Mouse (Mus musculus): ENCODE results near the gene Tvp23a. TPM values are rescaled to one million over a fixed set of nuclear protein-coding genes. Genes with fewer than 3 reads are reported as not detected.
A peak's percentile ranks its signal among the peaks of the same experiment; 100 is the strongest.

The Tvp23a gene
- polyA plus RNA-seq, 1 experiment from 2014 or later = 60.3 TPM

GRCm38 (mm10) chr16:10385261-10385660 is 61.9 kb downstream of the Tvp23a start:
- no peak overlapping the region for H3K27ac ChIP-seq (ENCODE audit: low read length)
- H3K27me3 ChIP-seq (replicated peaks; ENCODE audit: control insufficient read depth, insufficient read depth, low read length) = no peaks in the 10 kb centered on the region
- H3K4me2 ChIP-seq (ENCODE audit: low read length) = no peak overlapping the region
- no peaks in the 10 kb centered on the region for H3K9me3 ChIP-seq (ENCODE audit: control insufficient read depth, low read length)
- H3K4me1 ChIP-seq (replicated peaks; ENCODE audit: control insufficient read depth, insufficient read depth, low read length) = no peaks in the 10 kb centered on the region
- no peak overlapping the region for H3K9ac ChIP-seq (replicated peaks; ENCODE audit: low read depth, low read length)
- 73% methylated on average over 12 of the region's 12 CpGs for WGBS
- no peaks in the 10 kb centered on the region for H3K36me3 ChIP-seq (ENCODE audit: control insufficient read depth, insufficient read depth)
- ATAC-seq = no peak
- H3K4me3 ChIP-seq (replicated peaks; ENCODE audit: low read length) = no peak overlapping the region

- ATAC-seq = no peak
- H3K4me3 ChIP-seq (replicated peaks; ENCODE audit: low read length) = no peak overlapping the region
- no peaks in the 10 kb centered on the region for H3K27me3 ChIP-seq (replicated peaks; ENCODE audit: control insufficient read depth, insufficient read depth, low read length)
- no peaks in the 10 kb centered on the region for H3K36me3 ChIP-seq (ENCODE audit: control insufficient read depth, insufficient read depth)
- H3K9ac ChIP-seq (replicated peaks; ENCODE audit: low read depth, low read length) = no peak overlapping the region
- no peak overlapping the region for H3K4me2 ChIP-seq (ENCODE audit: low read length)
- 63% methylated on average over 3 of the region's 3 CpGs for WGBS
- H3K27ac ChIP-seq (ENCODE audit: low read length) = no peak overlapping the region
- no peaks in the 10 kb centered on the region for H3K9me3 ChIP-seq (ENCODE audit: control insufficient read depth, low read length)
- no peaks in the 10 kb centered on the region for H3K4me1 ChIP-seq (replicated peaks; ENCODE audit: control insufficient read depth, insufficient read depth, low read length)
These were observed 62.6 kb downstream of the Tvp23a start for GRCm38 (mm10) chr16:10384544-10384943.

- Histone ChIP-seq H3K27me3 (replicated peaks; ENCODE audit: control insufficient read depth, insufficient read depth, low read length) (no peaks in the 10 kb centered on the region), H3K9ac (replicated peaks; ENCODE audit: low read depth, low read length) (no peak overlapping the region), H3K27ac (ENCODE audit: low read length) (no peak overlapping the region), H3K36me3 (ENCODE audit: control insufficient read depth, insufficient read depth) (no peaks in the 10 kb centered on the region), H3K4me1 (replicated peaks; ENCODE audit: control insufficient read depth, insufficient read depth, low read length) (no peaks in the 10 kb centered on the region), H3K9me3 (ENCODE audit: control insufficient read depth, low read length) (no peaks in the 10 kb centered on the region), H3K4me2 (ENCODE audit: low read length) (0 out of 2 replicates have a peak overlapping the region, but pooled peaks have one; percentile 9), H3K4me3 (replicated peaks; ENCODE audit: low read length) (no peak overlapping the region)
- WGBS = 28% methylated on average over 8 of the region's 8 CpGs
- ATAC-seq = no peak
These were observed 63.1 kb downstream of the Tvp23a start for GRCm38 (mm10) chr16:10384060-10384497.

GRCm38 (mm10) chr16:10379531-10379930 is 67.6 kb downstream of the Tvp23a start:
- 0 out of 2 replicates have a peak, but pooled peaks have one; percentile 36 for ATAC-seq
- WGBS = 64% methylated on average over 2 of the region's 2 CpGs

GRCm38 (mm10) chr16:10377286-10377685 is 69.9 kb downstream of the Tvp23a start:
- peaks cover 8% of the 10 kb centered on the region for H3K4me1 ChIP-seq (replicated peaks; ENCODE audit: control insufficient read depth, insufficient read depth, low read length)
- no peaks in the 10 kb centered on the region for H3K9me3 ChIP-seq (ENCODE audit: control insufficient read depth, low read length)
- no peaks in the 10 kb centered on the region for H3K27me3 ChIP-seq (replicated peaks; ENCODE audit: control insufficient read depth, insufficient read depth, low read length)
- no peak for ATAC-seq
- no peak overlapping the region for H3K9ac ChIP-seq (replicated peaks; ENCODE audit: low read depth, low read length)
- WGBS = 60% methylated on average over 1 of the region's 1 CpGs
- no peaks in the 10 kb centered on the region for H3K36me3 ChIP-seq (ENCODE audit: control insufficient read depth, insufficient read depth)
- no peak overlapping the region for H3K4me3 ChIP-seq (replicated peaks; ENCODE audit: low read length)
- H3K4me2 ChIP-seq (ENCODE audit: low read length) = no peak overlapping the region
- H3K27ac ChIP-seq (ENCODE audit: low read length) = no peak overlapping the region

More at GRCm38 (mm10) chr16:10379531-10379930, 67.6 kb downstream of the Tvp23a start:
- H3K27me3 ChIP-seq (replicated peaks; ENCODE audit: control insufficient read depth, insufficient read depth, low read length) = no peaks in the 10 kb centered on the region
- H3K27ac ChIP-seq (ENCODE audit: low read length) = no peak overlapping the region
- H3K4me2 ChIP-seq (ENCODE audit: low read length) = no peak overlapping the region
- no peaks in the 10 kb centered on the region for H3K9me3 ChIP-seq (ENCODE audit: control insufficient read depth, low read length)
- no peak overlapping the region for H3K9ac ChIP-seq (replicated peaks; ENCODE audit: low read depth, low read length)
- H3K4me1 ChIP-seq (replicated peaks; ENCODE audit: control insufficient read depth, insufficient read depth, low read length) = peaks cover 5% of the 10 kb centered on the region
- H3K36me3 ChIP-seq (ENCODE audit: control insufficient read depth, insufficient read depth) = no peaks in the 10 kb centered on the region
- H3K4me3 ChIP-seq (replicated peaks; ENCODE audit: low read length) = no peak overlapping the region

- Histone ChIP-seq H3K4me3 (replicated peaks; ENCODE audit: low read length) (peak overlapping the region; percentile 28), H3K27ac (ENCODE audit: low read length) (no peak overlapping the region), H3K4me1 (replicated peaks; ENCODE audit: control insufficient read depth, insufficient read depth, low read length) (peaks cover 8% of the 10 kb centered on the region), H3K27me3 (replicated peaks; ENCODE audit: control insufficient read depth, insufficient read depth, low read length) (no peaks in the 10 kb centered on the region), H3K36me3 (ENCODE audit: control insufficient read depth, insufficient read depth) (no peaks in the 10 kb centered on the region), H3K4me2 (ENCODE audit: low read length) (peak overlapping the region; percentile 53), H3K9ac (replicated peaks; ENCODE audit: low read depth, low read length) (peak overlapping the region; percentile 27; the same call in 1 of the 2 replicates), H3K9me3 (ENCODE audit: control insufficient read depth, low read length) (no peaks in the 10 kb centered on the region)
- 18% methylated on average over 13 of the region's 13 CpGs for WGBS
- peak; percentile 83 for ATAC-seq
These were observed 72.7 kb downstream of the Tvp23a start for GRCm38 (mm10) chr16:10374254-10375011.

GRCm38 (mm10) chr16:10372372-10372771 is 74.8 kb downstream of the Tvp23a start:
- no peak overlapping the region for H3K27ac ChIP-seq (ENCODE audit: low read length)
- no peaks in the 10 kb centered on the region for H3K36me3 ChIP-seq (ENCODE audit: control insufficient read depth, insufficient read depth)
- WGBS = 81% methylated on average over 4 of the region's 4 CpGs
- no peak for ATAC-seq
- H3K4me2 ChIP-seq (ENCODE audit: low read length) = no peak overlapping the region
- no peaks in the 10 kb centered on the region for H3K27me3 ChIP-seq (replicated peaks; ENCODE audit: control insufficient read depth, insufficient read depth, low read length)
- H3K4me1 ChIP-seq (replicated peaks; ENCODE audit: control insufficient read depth, insufficient read depth, low read length) = peaks cover 8% of the 10 kb centered on the region
- H3K9me3 ChIP-seq (ENCODE audit: control insufficient read depth, low read length) = no peaks in the 10 kb centered on the region
- H3K9ac ChIP-seq (replicated peaks; ENCODE audit: low read depth, low read length) = no peak overlapping the region
- no peak overlapping the region for H3K4me3 ChIP-seq (replicated peaks; ENCODE audit: low read length)

Other genes with a start within 250 kb of the Tvp23a start
- gene Emp2, start 133.4 kb downstream of the Tvp23a start, polyA plus RNA-seq (2015; fragmentation: Nextera tagmentation; extraction: Ambion mirVana) = 8.3 and 10.7 TPM in 2 replicates
- 2.5 and 4.1 TPM in 2 replicates for gene Tekt5, start 51.9 kb downstream of the Tvp23a start, polyA plus RNA-seq (2015; fragmentation: Nextera tagmentation; extraction: Ambion mirVana)
- gene Nubp1, start 35.4 kb downstream of the Tvp23a start, polyA plus RNA-seq (2015; fragmentation: Nextera tagmentation; extraction: Ambion mirVana) = 47.7 and 48.9 TPM in 2 replicates
- 0.41 and 0.49 TPM in 2 replicates for gene Ciita, start 32.7 kb upstream of the Tvp23a start, polyA plus RNA-seq (2015; fragmentation: Nextera tagmentation; extraction: Ambion mirVana)
- 14.8 and 14.9 TPM in 2 replicates for gene Dexi, start 95.7 kb upstream of the Tvp23a start, polyA plus RNA-seq (2015; fragmentation: Nextera tagmentation; extraction: Ambion mirVana)
- 69.0 and 72.8 TPM in 2 replicates for gene Clec16a, start 98.0 kb upstream of the Tvp23a start, polyA plus RNA-seq (2015; fragmentation: Nextera tagmentation; extraction: Ambion mirVana)

Data from forebrain, embryonic 16.5 days (tissue).